Mouse (Mus musculus): ENCODE data around the gene Ankrd26.

Ankrd26 gene

GRCm38 (mm10) chr6:118478957-118479708, 82.9 kb downstream of the Ankrd26 start, which contains the start of gene Zfp9:
Zfp9 (minus strand) TSS chr6:118479320.
- peak; percentile 85 for DNase-seq (ENCODE audit: low spot score)

- DNase-seq (ENCODE audit: low spot score), result no peak
These were observed 83.9 kb downstream of the Ankrd26 start for GRCm38 (mm10) chr6:118477875-118478785.

- DNase-seq (ENCODE audit: low spot score), result no peak
These were observed 99.8 kb downstream of the Ankrd26 start for GRCm38 (mm10) chr6:118462069-118462705.

GRCm38 (mm10) chr6:118457726-118458125, 104.3 kb downstream of the Ankrd26 start:
- DNase-seq (ENCODE audit: low spot score), result no peak

GRCm38 (mm10) chr6:118455042-118455631, 106.9 kb downstream of the Ankrd26 start, which contains the start of gene Zfp248:
Zfp248 (minus strand) TSS chr6:118455528.
- DNase-seq (ENCODE audit: low spot score), result peak; percentile 89

GRCm38 (mm10) chr6:118454452-118454851, 107.6 kb downstream of the Ankrd26 start:
- DNase-seq (ENCODE audit: low spot score), result no peak
